Mouse (Mus musculus): ENCODE measurements at regions not wholly inside any gene's neighbourhood (a gene's known extent, or its start where the extent isn't known, plus 50 kb on each side); places are given as distances from the start of the nearest gene placed in this dataset.

DNA sequence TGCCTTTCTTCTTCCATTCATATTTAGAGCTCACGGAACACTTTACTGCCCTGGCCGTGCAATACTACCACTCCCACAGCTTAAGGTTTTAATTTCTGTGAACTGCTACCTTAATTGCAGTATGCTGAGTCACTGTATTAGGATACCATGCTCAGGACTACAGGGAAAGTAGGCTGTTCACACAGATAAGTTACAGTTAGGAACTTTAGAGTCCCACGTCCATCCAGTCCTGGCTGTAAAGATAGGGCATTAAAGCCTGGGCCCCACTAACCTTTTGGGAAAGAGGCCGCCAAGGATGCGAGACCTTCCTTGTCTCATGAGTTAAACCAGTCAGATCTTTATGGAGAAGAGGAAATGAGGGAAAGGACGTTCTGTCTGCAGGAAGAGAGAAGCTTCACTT lies 574.6 kb downstream of the Stpg2 start:
- no peak for DNase-seq

DNA sequence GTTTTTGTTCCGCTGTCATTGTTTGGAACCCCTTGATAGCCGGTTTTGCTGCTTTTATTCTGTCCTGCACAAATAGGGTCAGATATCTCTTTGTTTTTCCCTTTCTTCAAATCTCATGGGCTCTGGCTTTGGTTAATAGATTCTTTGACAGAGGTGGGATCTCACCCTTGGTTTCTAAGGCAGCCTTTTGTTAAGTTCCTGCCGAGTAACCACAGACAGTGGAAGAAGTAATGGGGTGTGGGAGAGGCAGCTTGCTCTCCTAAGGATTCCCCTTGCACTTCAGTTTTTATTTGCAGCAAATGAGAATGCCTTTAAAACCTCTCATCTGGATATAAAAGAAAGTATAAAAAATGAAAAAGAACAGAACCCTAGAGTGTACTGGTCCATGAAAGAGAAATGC lies 577.9 kb downstream of the Stpg2 start:
- no peak for DNase-seq

DNA sequence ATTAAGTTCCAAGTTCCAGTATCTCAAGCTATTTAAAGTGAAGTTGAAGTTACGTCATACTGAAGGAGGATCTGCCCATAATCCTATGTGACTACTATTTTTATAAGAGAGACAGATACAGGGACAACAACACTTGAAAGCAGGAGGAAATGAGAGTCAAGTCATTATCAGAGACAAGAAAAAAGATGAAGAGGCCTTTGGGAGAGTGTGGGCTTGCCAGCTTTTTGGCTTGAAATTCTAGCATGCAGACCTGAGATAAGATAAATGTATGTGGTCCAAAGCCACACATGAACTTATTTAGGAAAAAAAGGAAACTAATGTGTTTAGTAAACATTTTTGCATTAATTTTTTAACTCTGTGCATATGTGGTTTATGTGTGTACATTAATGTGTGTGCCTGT lies 581.0 kb downstream of the Stpg2 start:
- no peak for DNase-seq

DNA sequence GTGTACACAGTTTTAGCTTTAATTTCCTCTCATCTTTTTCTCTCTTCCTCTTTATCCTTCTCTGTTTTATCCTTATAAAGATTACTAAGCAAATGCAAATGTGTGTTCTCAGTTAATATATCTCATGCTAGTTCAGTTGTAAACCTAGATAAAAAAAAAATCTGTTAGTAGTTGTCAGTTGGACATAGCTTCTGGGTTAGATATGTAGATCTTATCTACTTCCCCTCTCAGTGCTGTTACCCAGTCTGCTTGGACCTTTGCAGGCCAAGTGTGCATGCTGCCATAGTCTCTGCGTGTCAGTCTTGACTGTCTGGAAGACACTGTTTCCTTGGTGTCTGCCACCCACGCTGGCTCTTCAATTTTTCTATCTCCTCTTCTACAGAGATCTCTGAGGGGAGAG lies 583.4 kb downstream of the Stpg2 start:
- DNase-seq, result no peak

DNA sequence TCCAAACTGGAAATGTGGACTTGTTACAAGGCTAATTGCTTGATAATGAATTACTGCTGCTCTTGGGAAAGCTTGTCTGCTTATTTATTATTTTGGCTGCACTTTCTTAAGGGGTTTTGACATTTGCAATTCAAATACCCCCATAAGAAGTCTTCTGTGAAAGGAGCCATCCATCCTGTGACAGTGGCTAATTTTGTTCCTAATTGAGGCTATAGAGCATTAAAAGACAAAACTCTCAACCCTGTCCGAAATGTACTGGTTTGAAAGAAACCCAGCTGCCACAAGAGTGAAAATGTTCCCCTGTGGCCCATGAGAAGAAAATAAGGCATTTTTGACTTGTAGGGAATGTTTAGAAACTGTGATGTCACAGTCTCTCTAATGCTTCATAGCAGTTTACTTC lies 591.2 kb downstream of the Stpg2 start:
- no peak for DNase-seq

DNA sequence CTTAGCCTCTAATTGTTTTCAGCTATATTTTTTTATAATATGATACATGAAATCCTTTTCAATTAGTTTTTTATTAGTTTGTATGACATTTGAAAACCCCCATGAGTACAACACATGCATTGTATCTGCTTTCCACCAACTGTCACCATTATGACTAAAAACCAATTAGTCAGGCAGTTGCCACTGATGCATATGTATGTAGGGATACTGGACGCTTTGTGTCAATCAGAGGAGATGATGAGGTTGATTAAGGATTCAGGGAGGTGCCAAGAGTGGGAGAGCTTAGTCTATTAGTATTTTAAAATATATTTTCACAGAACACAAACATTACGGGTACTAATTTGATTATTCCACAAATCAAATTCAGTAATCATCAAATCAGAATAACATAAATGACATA lies 593.6 kb downstream of the Stpg2 start:
- no peak for DNase-seq

DNA sequence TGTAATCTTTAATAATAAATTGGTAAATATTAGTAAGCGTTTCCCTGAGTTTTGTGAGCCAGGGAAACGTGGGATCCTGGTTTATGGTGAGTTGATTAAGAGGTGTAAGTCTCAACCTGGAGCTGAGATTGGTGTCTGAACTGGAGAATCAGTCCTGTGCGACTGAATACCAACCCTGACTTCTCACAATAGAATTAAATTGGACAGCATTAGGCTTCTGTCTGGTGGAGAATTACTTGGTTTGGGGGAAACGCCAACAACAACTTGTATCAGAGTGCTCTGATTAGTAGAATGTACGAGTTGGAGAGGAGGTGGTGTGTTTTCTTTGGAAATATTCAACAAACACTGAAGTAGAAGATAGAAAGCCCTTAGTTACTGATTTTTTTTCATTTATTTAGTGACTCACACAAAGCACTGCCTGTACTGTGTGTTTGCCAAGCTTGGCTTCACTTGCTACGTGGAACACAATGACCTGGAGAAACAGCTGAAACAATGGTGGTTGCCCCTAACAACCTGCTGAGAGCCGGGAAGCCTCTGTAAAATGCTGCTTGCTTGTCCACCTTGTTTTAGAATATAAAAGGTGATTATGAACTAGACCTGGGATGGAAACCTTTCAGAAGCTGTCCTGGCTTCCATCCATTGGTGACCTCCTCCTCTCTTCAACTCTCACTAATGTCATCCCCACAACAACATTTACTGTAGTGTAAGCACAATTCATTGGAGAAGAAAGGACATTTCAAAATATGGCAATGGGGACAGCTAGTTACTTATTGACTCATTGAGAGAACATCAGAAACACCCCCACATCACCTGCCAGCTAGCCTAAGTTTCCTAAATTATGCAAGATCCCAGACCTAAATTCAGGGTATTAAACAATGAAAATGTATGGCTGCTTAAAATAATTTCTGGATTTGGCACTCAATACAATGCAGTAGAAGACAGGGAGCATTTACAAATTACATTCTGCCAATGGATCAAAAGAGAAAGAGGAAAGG lies 597.5 kb downstream of the Stpg2 start:
- DNase-seq, result no peak

DNA sequence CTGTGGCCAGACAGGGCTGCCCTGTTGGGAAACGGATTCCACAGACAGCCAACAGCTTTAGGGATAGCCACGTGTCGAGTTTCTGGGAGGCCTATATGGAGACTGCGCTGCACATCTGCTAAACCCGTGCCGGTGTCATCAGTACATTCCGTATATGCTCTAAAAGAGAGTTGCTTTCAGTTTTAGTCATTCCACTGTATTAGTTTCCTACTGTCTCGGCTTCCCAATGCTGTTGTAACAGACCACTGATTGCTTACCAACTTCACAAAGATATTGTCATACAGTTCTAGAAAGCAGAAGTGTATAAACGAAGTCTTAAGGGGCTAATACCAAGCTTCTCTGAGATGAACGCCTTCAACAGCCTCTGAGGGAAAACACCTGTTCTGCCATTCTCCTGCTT lies 622.5 kb downstream of the Stpg2 start:
- DNase-seq, result no peak

DNA sequence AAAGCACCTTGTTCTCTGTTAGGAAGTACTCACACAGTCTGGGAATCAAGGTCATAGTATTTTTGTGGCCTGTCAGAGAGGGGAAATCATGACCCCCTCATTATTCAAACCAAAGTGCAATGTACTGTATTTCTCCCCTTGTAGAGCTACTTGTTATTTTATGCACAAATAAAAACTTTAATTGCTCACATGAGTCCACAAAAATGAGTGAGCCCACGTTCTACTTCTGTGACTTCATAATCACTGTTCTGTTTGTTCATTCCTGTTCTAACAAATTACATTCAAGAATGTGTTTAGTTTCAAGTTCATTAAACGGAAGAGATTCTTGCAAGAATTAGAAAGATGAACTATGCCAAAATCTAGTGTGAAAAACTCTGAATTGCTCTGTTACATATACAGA lies 623.1 kb downstream of the Stpg2 start:
- DNase-seq, result no peak

DNA sequence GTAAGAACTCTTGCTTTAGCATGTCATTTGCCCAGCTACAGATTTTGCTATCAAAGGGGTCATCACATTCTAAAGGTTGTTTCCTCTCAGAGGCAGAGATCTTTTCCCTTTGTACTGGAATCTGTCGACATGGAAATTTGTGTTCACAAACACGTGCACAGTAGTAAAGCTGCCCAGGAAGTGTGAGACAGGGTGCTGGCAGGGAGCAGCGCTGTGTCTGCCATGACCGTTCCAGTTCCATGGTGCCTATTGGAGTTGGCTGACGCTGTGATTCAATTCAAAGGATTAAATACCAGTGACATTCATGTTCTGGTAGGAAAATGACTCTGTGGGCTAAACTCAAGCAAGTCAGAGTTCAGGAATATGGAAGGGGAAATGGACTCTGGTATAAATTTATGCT lies 627.1 kb downstream of the Stpg2 start:
- DNase-seq, result no peak

DNA sequence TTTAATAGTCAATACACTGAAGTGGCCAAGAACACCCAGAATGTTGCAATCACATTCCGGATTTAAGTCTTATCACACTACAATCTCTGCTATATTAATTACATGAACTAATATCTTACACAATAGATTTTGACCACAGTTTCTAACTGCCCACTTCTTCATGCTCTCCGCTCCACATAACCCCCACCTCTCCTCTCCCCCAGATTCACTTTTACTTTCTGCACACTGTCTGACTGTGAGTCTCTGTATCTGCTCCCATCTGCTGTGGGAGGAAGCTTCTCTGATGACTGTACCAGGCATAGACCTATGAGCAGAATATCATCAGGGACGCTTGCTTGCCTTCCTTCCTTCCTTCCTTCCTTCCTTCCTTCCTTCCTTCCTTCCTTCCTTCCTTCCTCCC lies 636.5 kb downstream of the Stpg2 start:
- no peak for DNase-seq

DNA sequence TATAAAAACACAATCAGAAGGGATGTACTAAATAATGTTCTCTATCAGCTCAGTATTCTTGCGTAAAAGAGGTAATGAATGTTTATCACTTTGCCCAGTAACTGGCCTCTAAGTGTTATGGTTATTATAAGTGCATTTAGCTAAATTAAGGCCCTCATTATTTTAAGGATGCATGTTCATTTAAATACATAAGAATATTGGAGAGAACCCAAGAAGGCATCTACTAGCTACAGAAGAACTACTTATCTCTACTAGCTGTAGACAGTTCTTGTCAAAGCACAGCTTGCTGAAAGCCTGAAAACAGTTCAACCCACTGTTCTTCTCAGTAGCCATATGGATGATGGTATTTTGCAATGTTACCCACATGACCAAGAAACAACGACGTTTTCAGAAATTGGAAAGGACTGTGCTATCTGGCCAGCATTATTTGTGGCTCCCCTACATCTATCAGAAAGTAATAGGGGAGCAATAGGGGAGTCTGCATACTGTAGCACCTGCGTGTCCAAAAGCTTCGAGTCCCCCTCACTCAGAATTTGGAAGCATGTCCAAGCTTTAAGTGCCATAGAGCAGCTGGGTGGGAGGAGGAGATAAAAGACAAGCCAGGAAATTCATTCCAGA lies 637.6 kb downstream of the Stpg2 start:
- no peak for DNase-seq

DNA sequence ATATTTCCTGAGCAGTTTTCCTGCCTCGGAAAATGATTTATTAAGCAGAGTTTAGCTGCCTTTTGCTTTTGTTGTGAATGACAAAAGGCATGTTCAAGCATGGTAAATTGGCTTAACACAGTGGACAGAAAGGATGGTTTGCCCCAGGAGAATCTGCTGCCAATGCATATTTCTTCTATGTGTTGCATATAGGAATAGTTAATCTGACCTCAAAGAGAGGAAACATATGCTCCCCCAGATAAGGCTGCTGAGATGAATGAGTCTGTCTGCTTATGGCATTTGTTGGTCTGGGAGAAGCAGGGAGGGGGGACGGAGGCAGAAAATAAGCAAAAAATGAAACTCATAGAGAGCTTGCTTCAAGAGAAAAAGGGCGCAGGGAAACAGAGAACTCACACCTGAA lies 638.9 kb downstream of the Stpg2 start:
- no peak for DNase-seq

DNA sequence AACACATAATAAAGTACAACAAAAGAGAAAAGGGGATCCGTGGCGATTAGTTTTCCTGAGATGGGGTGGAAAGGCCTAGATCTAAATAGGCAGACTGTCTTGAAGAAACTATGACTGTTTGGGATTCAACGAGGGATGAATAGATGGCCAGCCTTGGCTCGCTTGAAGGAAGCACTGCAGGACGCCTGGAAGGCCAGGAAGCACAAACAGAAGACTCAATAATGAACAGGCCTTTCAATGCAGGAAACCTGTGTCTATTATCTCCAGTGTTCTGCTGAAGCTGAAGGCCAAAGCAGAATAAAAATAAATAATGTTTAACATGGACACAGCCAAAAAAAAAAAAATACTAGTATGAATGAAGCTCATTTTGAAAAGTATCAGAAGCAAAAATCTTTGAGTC lies 642.3 kb downstream of the Stpg2 start:
- no peak for DNase-seq

DNA sequence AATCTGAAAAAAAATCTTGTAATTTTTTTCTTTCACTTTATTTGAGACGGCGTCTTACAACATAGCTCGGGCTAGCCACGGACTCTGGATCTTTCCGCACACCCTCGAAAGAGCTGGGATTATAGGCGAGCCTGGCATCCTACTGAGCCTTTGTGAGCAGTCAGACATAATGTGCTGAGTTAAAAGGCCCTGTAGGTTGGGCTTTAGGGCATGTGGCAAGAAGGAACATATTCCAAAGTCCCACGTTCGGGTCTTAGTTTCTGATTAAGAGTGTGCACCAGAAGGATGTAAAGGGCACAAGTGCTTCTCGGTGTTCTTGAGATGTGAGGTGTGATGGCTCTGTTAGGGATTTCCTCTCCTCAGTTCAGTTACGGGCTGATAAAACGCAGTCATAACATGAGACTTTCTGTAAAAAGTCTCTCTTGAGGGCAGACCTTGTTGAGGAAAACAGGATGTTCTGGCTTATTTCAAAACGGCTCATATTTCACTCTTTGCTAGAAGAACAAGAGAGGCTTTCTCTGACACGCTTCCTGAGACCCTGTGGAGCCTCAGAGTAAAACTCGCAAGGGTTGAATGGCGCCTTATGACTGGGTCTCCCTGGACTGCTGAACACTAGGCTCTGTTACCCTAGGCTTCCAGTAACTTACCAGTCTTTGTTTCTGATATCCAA lies 654.6 kb downstream of the Stpg2 start:
- peak; percentile 80 for DNase-seq

DNA sequence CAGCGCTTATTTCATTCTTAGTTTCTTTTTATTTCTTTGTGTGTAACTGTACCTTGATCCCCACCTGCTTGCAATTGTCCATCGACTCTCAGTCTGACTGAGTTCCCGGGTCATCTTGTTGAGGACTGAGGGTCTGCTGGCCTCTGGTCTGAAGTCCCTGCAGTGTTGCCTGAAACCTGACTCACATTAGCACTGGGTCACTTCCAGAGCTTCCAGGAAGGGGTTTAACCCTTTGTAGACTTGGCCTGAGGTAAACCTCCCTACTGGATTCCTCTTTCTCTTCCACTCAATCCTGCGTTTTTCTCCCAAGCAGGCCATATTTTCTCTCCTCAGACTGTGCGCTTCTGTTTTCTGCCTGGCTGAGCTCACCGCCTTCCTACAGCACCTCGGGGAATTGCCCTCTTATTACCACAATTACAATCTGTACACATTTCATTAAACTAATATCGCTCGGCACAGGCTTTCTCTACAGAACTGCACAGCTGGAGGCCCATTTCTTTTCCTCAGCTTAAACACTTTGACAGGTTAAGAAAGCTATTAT lies 655.4 kb downstream of the Stpg2 start:
- peak; percentile 75 for DNase-seq

DNA sequence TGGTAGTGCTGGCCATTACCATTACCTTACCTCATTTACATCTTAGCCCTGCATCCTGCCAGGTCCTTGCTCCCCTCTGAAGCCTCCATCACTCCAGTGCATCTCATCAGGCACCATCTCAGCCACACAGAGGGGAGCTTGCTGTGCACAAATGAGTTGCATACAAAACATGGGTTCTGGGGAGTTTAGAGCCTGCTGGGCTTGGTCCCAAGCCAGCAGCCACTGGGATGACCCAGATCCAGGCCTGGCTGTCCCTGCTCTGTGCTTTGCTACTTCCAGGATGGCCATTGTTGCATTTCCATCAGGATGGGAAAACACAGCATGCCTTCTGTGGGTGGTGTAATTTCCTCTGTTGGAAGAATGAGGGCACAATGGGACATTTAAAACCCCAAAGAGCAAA lies 660.8 kb downstream of the Stpg2 start:
- no peak for DNase-seq

DNA sequence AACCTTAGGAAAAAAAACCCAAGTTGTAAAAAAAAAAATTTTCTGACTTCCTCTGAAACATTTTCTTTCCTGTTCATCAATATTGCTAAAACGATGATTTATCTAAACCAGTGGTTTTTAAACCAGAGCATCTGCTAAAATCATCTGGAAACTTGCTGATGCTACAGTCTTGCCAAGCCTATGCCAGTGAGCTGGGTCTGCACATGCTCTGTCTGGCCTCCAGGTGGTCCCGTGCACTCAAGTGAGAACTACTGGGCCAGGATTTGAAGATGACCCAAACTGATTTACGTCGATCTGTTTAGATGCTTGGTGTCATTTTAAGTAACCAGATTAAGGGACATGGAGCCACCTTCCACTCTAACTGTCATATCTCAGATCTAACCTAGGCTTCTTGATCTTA lies 661.5 kb downstream of the Stpg2 start:
- peak; percentile 31 for DNase-seq

DNA sequence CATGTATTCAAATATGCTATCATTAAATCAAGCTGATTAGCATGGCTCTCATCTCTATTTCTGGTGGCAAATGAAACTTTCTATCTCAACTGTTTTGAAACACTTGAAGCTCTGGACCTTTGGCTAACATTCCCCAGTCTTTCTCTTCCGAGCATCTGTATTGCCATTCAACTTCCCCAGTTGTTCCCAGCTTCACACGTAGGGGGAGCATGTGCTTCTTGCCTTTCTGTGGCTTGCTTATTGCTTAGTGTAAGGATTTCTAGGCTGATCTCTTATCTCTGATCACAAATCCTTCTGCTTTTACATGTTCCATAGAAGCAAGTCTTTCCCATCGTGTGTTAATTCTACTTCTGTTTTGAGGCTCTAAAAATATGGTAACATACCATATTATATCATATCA lies 662.0 kb downstream of the Stpg2 start:
- DNase-seq, result no peak

DNA sequence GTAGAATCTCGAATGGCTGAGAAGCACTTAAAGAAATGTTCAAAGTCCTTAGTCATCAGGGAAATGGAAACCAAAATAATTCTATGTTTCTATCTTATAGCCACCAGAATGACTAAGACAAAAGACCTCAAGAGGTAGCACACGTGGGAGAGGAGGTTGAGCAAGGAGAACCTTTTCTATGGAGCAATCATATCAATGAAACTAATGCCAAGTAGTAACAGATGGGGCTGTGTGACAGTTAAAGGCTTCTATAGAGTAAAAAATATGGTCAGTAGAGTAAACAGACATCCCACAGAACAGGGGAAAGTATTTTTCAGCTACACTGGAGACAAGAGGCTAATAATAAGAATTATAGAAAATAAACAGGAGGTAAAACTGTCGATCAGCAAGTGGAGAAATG lies 664.3 kb downstream of the Stpg2 start:
- no peak for DNase-seq

DNA sequence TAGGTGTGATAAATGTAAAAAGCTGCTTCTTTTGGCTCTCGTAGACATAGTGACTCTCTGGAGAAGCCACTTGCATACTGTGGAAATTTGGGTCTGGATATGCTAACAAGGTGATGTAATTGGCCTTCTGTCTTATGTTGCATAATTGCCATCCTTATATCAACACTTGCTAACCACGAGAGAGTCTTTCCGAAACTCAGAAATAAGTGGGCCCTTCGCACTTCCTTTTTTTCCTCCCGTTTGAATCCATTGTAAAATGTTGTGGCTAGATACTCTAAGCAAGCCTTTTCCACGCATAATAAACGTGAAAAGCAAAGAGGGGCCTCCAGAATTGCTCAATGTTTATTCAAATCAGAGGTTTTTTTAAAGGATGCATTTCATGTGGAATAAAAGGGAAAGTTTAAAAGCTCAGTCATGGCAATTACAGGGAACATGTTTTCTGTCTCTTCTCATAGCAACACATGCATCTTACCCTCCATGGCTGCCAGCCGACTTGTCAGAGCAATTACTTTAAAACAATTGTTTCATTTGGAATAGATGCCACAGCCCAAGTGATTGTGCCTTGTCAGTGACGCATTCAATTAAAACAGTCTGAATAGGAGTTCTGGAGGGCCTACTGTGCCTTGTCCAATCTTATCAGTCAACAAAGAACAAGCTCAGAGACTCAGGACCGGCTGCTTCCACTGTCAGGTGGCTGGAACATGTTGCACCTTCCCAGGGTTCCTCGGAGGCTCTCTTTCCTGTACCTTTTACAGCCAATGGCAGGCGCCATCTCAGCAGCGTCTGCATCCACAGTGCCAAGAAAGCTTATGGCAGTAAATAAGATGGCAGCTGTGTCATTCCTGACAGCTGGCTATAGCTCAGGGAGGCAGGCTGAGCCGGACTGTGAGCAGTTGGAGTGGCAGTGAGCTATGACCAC lies 680.7 kb downstream of the Stpg2 start:
- peak; percentile 46 for DNase-seq

DNA sequence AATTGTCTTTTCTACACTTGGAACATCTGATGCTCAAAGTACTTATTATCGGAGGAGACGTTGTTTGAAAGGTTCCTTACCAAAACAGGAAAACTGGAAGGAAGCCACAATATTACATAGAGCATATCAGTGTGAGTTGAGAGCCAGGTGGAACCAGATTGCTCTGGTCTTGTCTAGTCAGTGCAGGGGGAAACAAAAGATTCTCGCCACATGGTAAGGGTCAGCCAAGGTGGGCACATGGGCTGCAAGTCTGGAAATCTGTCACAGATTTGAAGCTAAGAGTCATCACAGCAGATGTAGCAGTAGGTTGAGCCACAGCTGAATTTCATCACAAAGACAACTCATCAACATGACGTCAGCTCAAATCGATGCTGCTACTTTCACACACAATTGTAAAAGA lies 681.8 kb downstream of the Stpg2 start:
- peak; percentile 12 for DNase-seq

DNA sequence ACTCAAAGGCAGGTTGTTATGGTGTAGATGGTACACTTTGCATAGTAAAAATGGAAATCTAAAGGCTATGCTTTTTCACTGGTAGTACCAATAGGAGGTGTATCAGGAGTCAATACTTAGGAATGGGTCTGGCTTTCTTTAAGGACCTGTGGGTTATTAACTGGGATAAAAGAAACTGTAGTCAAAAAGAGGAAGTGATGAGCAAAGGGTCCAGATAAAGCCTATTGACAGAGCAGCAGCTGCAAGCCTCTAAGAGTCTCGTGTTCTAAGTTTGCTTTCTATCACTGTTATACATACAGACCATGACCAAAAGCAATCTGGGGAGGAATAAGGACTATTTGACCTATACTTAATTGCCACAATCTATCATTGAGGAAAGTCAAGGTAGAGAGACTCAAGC lies 683.0 kb downstream of the Stpg2 start:
- DNase-seq, result no peak
